Mouse (Mus musculus) thymus, postnatal 4 days (tissue): ENCODE results near the gene 4921504E06Rik.

ENCODE experiments used
- DNase-seq: peaks from one replicate; pipeline ENCODE4 v3.0.0; 2021

Gene 4921504E06Rik

GRCm38 (mm10) chr2:19490262-19490661 is 63.5 kb downstream of the 4921504E06Rik start:
- DNase-seq: no peak

GRCm38 (mm10) chr2:19461940-19462339 is 91.8 kb downstream of the 4921504E06Rik start:
- no peak for DNase-seq

- DNase-seq: no peak
Measured at GRCm38 (mm10) chr2:19458785-19459184, 94.9 kb downstream of the 4921504E06Rik start.

- DNase-seq: no peak
Measured at GRCm38 (mm10) chr2:19455857-19456482, 97.7 kb downstream of the 4921504E06Rik start.

- DNase-seq: no peak
Measured at GRCm38 (mm10) chr2:19455228-19455627, 98.5 kb downstream of the 4921504E06Rik start.

GRCm38 (mm10) chr2:19452531-19453055 is 101.1 kb downstream of the 4921504E06Rik start:
- DNase-seq: no peak

GRCm38 (mm10) chr2:19449308-19449707 is 104.4 kb downstream of the 4921504E06Rik start:
- DNase-seq: no peak

- no peak for DNase-seq
Measured at GRCm38 (mm10) chr2:19448042-19448700, 105.5 kb downstream of the 4921504E06Rik start.

- no peak for DNase-seq
Measured at GRCm38 (mm10) chr2:19446746-19447145, 107.0 kb downstream of the 4921504E06Rik start.

- no peak for DNase-seq
Measured at GRCm38 (mm10) chr2:19445871-19446501, 107.7 kb downstream of the 4921504E06Rik start.

- no peak for DNase-seq
Measured at GRCm38 (mm10) chr2:19444931-19445831, 108.5 kb downstream of the 4921504E06Rik start, which contains the start of gene Ptf1a. Gene Ptf1a, plus strand, starts transcription at chr2:19445663.

- DNase-seq: no peak
Measured at GRCm38 (mm10) chr2:19444346-19444745, 109.4 kb downstream of the 4921504E06Rik start.

GRCm38 (mm10) chr2:19431614-19432323 is 121.9 kb downstream of the 4921504E06Rik start:
- no peak for DNase-seq

- peak; percentile 50 for DNase-seq
Measured at GRCm38 (mm10) chr2:19431186-19431585, 122.5 kb downstream of the 4921504E06Rik start.

GRCm38 (mm10) chr2:19430746-19431145 is 123.0 kb downstream of the 4921504E06Rik start:
- no peak for DNase-seq

- no peak for DNase-seq
Measured at GRCm38 (mm10) chr2:19429691-19430690, 123.7 kb downstream of the 4921504E06Rik start.

- DNase-seq: peak; percentile 59
Measured at GRCm38 (mm10) chr2:19429031-19429430, 124.7 kb downstream of the 4921504E06Rik start.

- no peak for DNase-seq
Measured at GRCm38 (mm10) chr2:19423086-19423485, 130.6 kb downstream of the 4921504E06Rik start.

- DNase-seq: no peak
Measured at GRCm38 (mm10) chr2:19422226-19422625, 131.5 kb downstream of the 4921504E06Rik start.

- no peak for DNase-seq
Measured at GRCm38 (mm10) chr2:19419686-19420345, 133.9 kb downstream of the 4921504E06Rik start.
